Mouse (Mus musculus) kidney, adult 2 months (tissue): ENCODE measurements around the gene Cdc42bpg.

Source experiments
- CTCF ChIP-seq: fragments of 200-500 bp; conservative IDR thresholded peaks from 2 replicates; pipeline ENCODE4 v1.5.1; 2011; ENCODE audit warnings: low read depth, mild to moderate bottlenecking, control low read depth, low read length, moderate library complexity, mixed read lengths; ENCODE audit not compliant: insufficient read depth, insufficient read length
- POLR2A ChIP-seq: fragments of 200-500 bp; IDR thresholded peaks from one replicate; pipeline ENCODE4 v1.6.1; 2011; ENCODE audit warnings: low read depth, low read length, control low read depth

- TF ChIP-seq CTCF (no peak), POLR2A (no peak)
Measured at GRCm38 (mm10) chr19:6364842-6365241, 58.6 kb downstream of the Cdc42bpg start.
